Mouse (Mus musculus): ENCODE data around the gene Wdr76.
"Not testable (repeated sequence)": the region's sequence is repeated elsewhere in the genome, so short reads cannot be mapped to it uniquely, and the experiment has no call there.

GRCm38 (mm10) chr2:121473301-121474179 lies 33.0 kb upstream of the Wdr76 start, which contains the start of gene Mfap1b:
- TF ChIP-seq CTCF (IDR thresholded peaks at IDR 0.05; ENCODE audit: low read depth); EP300 (optimal IDR thresholded peaks at IDR 0.05): not testable (repeated sequence)

All from stomach, postnatal 0 days (tissue).